Mouse (Mus musculus) bone marrow, adult 2 months (tissue): ENCODE measurements around the gene Spink8. TPM values are rescaled to one million over a fixed set of nuclear protein-coding genes. Genes with fewer than 3 reads are reported as not detected.
"Not testable (repeated sequence)": the region's sequence is repeated elsewhere in the genome, so short reads cannot be mapped to it uniquely, and the experiment has no call there.

ENCODE experiments used
- H3K27ac ChIP-seq: fragments of 200-500 bp; 2 replicates; pipeline ENCODE4 v1.5.1; 2012; ENCODE audit warnings: low read depth, mild to moderate bottlenecking, control low read depth, inconsistent platforms, low read length; ENCODE audit not compliant: control insufficient read depth, poor library complexity, insufficient read depth
- H3K4me1 ChIP-seq: fragments of 200-500 bp; 2 replicates; pipeline ENCODE4 v1.6.1; 2011; ENCODE audit warnings: low read length; ENCODE audit not compliant: control insufficient read depth, insufficient read depth
- H3K4me3 ChIP-seq: fragments of 200-500 bp; replicated peaks from 2 replicates; pipeline ENCODE3; 2011; ENCODE audit warnings: mild to moderate bottlenecking, low read depth, low read length, control low read depth; ENCODE audit not compliant: control insufficient read depth
- CTCF ChIP-seq: fragments of 200-500 bp; IDR thresholded peaks from 2 replicates; pipeline ENCODE4 v1.5.1; 2011; ENCODE audit warnings: low read length, control low read depth; ENCODE audit not compliant: control insufficient read depth, insufficient read depth
- POLR2A ChIP-seq: fragments of 200-500 bp; IDR thresholded peaks from 2 replicates; pipeline ENCODE4 v1.6.1; 2011; ENCODE audit warnings: low read depth, mild to moderate bottlenecking, control low read depth, low read length, borderline replicate concordance; ENCODE audit not compliant: control insufficient read depth
- WGBS: fragments of 180-500 bp; shearing (Covaris S2); methylation state at CpG from one replicate; pipeline ENCODE4 v1.1.7; 2018; 5-methylcytosine and 5-hydroxymethylcytosine counted together
- polyA plus RNA-seq: library from polyadenylated mRNA; stranded (reverse); fragments of >200 nt; gene quantifications from 2 replicates; pipeline ENCODE4 v1.2.4, GENCODE M21; 2011; ENCODE audit warnings: low replicate concordance; ENCODE audit not compliant: missing spikeins, insufficient read depth, insufficient read length

Gene Spink8
- polyA plus RNA-seq: not detected in 2 replicates

DNA sequence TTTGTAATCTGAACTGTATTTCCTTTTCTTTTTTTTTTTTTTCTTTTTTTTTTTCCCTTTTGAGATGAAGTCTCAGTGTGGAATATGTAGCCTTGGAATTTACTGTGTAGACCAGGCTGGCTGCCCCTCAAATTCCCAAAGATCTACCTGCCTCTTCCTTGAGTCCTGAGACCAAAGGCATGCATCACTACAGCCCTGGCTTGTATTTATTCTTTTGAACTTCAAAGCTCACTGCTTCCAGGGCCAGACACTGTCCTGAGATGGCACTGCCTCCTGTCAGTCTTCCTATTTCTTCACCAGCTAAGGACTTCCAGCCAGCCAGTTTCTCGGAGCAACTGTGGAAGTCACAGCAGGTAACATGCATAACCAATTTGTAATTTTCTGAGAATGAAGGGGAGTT is at the start of gene Spink8:
Spink8 (plus strand) TSS at position 301 of the 400 bp plus-strand sequence.
- TF ChIP-seq CTCF: no peak
- no peak within 1 kb of the TSS for H3K27ac ChIP-seq
- H3K4me3 ChIP-seq: no peak within 1 kb of the TSS
- H3K4me1 ChIP-seq: no peaks in the 10 kb centered on the region
- WGBS: 75% methylated on average over 1 of the region's 1 CpGs

DNA sequence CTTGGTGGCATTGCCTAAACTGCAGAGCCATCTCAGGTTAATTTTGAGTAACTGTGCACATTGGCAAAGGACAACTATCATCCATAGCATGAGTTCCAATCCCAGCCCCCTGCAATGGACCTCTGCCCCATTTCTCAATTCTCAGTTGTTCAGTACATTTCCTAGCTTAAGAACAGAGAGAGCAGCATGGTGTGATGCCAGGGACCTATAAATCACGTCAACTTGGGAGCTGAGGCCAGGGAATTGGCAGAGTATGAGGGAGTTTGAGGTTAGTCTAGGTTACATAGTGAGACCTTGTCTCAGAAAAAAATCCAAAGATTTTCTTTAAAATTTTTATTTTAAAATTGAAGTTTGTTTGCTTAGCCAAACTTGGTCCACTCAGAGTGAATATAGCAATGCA is 45.2 kb upstream of the Spink8 start:
- 49% methylated on average over 1 of the region's 1 CpGs for WGBS
- not testable (repeated sequence) for H3K27ac ChIP-seq, H3K4me1 ChIP-seq, H3K4me3 ChIP-seq

DNA sequence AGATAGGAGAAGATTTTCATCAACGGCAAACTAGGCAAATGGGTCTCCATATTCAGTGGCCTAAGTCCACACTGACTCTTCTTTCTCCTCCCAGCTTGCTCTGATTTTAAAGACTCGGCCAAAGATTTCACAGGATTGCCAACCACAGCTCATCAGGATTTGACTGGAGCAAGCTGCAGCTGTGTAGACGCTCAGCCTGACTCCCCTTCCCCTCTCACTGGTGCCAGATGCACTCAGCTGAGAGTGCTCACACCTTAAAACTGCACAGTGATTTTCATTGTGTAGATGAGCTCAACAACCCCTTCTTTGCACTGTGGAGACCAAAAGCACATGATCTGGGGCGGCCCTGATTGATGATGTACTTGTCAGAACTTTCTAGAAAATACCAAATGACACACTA is 21.5 kb upstream of the Spink8 start, which contains the start of gene Fbxw27:
Fbxw27 (minus strand) TSS at position 101 of the 400 bp plus-strand sequence.
- not testable (repeated sequence) for H3K4me3 ChIP-seq, H3K27ac ChIP-seq, H3K4me1 ChIP-seq
- WGBS: 75% methylated on average over 4 of the region's 4 CpGs

DNA sequence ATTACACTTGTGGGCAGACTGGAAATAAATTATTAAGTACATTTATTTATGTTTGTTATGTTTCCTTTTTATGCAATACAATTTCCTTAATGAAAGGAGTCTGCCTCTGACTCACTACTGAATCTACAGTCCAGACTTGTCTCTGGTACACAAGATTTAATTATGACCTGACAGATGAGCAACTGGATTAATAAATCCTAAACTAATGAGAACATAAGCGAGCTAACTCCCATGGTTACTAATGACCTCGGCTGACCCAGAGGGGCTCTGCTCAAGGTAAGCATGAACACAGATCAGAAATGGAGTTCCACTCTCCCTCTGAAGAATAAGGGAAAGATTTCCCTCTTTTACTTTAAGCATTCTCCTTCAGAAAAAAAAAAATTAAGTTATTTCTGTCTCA is 16.9 kb upstream of the Spink8 start:
- TF ChIP-seq CTCF: no peak
- TF ChIP-seq POLR2A: no peak
- H3K4me1 ChIP-seq: no peaks in the 10 kb centered on the region
- no peak overlapping the region for H3K27ac ChIP-seq
- H3K4me3 ChIP-seq: no peak overlapping the region
- WGBS: 78% methylated on average over 2 of the region's 2 CpGs

DNA sequence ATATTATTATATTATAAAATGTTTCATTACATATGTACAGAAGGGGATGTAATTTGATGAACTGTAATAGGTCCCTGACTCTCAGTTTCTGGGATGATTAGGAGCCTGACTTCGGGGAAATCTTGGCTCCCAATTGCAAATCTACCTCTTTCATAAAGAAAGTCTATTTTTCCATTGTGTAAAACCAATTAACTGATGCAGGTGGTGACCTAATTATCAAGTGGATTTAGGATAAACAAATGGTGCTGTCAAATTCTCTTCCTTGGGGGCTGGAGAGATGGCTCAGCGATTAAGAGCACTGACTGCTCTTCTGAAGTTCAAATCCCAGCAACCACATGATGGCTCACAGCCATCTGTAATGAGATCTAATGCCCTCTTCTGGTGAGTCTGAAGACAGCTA is 16.3 kb upstream of the Spink8 start:
- no peak overlapping the region for H3K4me3 ChIP-seq
- 74% methylated on average over 2 of the region's 2 CpGs for WGBS
- TF ChIP-seq POLR2A: no peak
- TF ChIP-seq CTCF: no peak
- no peaks in the 10 kb centered on the region for H3K4me1 ChIP-seq
- H3K27ac ChIP-seq: no peak overlapping the region

DNA sequence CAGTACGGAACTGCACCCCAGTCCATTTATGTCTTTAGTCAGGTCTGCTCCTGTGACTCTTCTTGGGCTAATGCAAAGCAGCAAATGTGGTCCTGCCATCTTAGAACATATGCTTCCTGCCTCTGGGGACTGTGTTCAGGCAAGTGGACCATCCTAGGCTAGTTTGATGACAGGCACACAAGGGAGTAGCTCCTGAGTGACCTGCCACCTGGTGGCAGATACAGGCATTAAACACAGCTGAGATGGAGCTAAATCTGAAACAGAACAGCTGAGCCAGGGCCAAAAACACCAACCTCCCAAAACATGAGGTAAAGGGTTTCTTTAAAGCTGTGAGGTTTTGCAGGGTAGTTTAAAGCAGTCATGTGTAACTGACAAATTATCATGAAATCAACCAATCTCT is 14.0 kb upstream of the Spink8 start:
- 93% methylated on average over 1 of the region's 1 CpGs for WGBS
- no peak for TF ChIP-seq POLR2A
- TF ChIP-seq CTCF: peak; percentile 31; the same call in 1 of the 2 replicates

DNA sequence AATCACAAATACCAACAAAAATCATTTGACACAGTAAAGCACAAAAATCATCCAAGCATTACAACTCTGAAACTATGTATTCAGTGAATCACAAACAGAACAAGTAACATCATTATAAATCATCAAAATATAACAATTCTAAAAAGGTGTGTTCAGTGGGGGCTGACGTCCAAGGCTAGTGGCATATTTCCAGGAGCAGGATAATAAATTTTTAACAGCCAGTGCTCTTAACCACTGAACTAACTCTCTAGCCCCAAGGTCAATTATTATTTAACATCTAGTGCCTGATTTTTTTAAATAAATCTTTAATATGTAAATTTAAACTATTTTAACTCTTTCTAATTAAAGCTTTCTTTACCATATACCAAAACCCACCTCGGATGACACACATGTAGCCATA is 6.5 kb upstream of the Spink8 start:
- H3K27ac ChIP-seq, H3K4me3 ChIP-seq, H3K4me1 ChIP-seq: not testable (repeated sequence)
- 82% methylated on average over 2 of the region's 2 CpGs for WGBS

More for the DNA sequence above, 14.0 kb upstream of the Spink8 start:
- Histone ChIP-seq H3K4me1 (no peaks in the 10 kb centered on the region), H3K4me3 (no peak overlapping the region), H3K27ac (no peak overlapping the region)

- TF ChIP-seq CTCF (no peak), POLR2A (no peak)
- WGBS: 52% methylated on average over 1 of the region's 1 CpGs
- H3K4me1 ChIP-seq: no peaks in the 10 kb centered on the region; the same call in 1 of the 2 replicates
- no peak overlapping the region for H3K4me3 ChIP-seq
- H3K27ac ChIP-seq: no peak overlapping the region
These were observed 5.8 kb upstream of the Spink8 start for GRCm38 (mm10) chr9:109806260-109806659.

DNA sequence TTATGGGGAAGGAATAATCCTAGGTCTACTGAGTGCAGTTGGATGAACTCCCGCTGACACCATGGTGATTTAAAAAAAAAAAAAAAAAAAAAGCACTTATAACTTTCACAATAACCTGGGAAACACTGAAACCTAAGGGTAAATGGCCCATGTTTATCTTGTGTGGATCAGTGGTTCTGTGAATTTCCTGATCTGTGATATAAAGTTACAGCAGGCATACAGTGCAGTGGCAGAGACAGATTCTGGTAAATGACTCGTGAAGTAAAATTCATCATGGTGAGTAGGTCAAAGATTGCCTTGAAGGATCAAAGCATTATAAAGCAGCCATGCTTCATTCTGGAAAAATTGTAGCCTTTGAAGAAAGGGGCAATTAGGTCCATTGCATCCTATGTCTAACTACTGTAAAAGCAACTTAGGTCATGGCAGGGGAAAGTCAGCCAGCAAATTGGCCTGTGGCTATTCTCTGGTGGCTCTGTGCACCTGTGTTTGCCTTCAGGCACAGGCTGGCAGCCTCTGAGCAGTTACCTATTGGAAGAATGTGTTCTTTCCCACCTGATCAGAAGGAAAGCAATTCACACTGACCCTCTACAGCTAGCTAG is 5.3 kb upstream of the Spink8 start:
- no peaks in the 10 kb centered on the region; the same call in 1 of the 2 replicates for H3K4me1 ChIP-seq
- H3K27ac ChIP-seq: no peak overlapping the region
- TF ChIP-seq POLR2A (no peak), CTCF (no peak)
- no peak overlapping the region for H3K4me3 ChIP-seq
- WGBS: 77% methylated on average over 2 of the region's 2 CpGs
